Mouse (Mus musculus) MEL (cell line): ENCODE results near the gene 6820408C15Rik. TPM values are rescaled to one million over a fixed set of nuclear protein-coding genes. Genes with fewer than 3 reads are reported as not detected.

Source experiments
- DNase-seq: peaks from one replicate; pipeline ENCODE4 v3.0.0; 2011; ENCODE audit warnings: low read depth, low spot score
- H3K27ac ChIP-seq: 2 replicates; pipeline ENCODE4 v1.5.1; 2012; ENCODE audit warnings: low read depth, mild to moderate bottlenecking, control low read depth, low read length, moderate library complexity; ENCODE audit not compliant: control insufficient read depth
- H3K27me3 ChIP-seq, 2 experiments: fragments of 150-350 bp in 1 of 2; sonication (generic) in 1 of 2; 2 replicates each; pipeline ENCODE4 v1.6.1; 2012; ENCODE audit warnings: low read length in 2 of 2, mild to moderate bottlenecking in 2 of 2, improper control_type of control experiment in 1 of 2, moderate library complexity in 1 of 2; ENCODE audit not compliant: insufficient read depth in 2 of 2, control insufficient read depth in 1 of 2
- H3K36me3 ChIP-seq, 2 experiments: 2 replicates each; pipeline ENCODE4 v1.6.1; 2012 to 2014; ENCODE audit warnings: low read length in 2 of 2, improper control_type of control experiment in 1 of 2, inconsistent platforms in 1 of 2, mild to moderate bottlenecking in 1 of 2; ENCODE audit not compliant: insufficient read depth in 2 of 2, control insufficient read depth in 1 of 2
- H3K4me1 ChIP-seq, 2 experiments: fragments of 150-350 bp in 1 of 2; sonication (generic) in 1 of 2; 2 replicates each; pipeline ENCODE4 v1.6.1; 2012; ENCODE audit warnings: low read length in 2 of 2, improper control_type of control experiment in 1 of 2, mild to moderate bottlenecking in 1 of 2; ENCODE audit not compliant: insufficient read depth in 2 of 2, control insufficient read depth in 1 of 2
- H3K4me3 ChIP-seq, 2 experiments: fragments of 150-350 bp in 1 of 2; sonication (generic) in 1 of 2; 2 replicates each; pipeline ENCODE4 v1.5.1; 2012; ENCODE audit warnings: low read depth in 2 of 2, low read length in 2 of 2, mild to moderate bottlenecking in 2 of 2, moderate library complexity in 2 of 2, control low read depth in 1 of 2, improper control_type of control experiment in 1 of 2; ENCODE audit not compliant: control insufficient read depth in 1 of 2, insufficient read depth in 1 of 2
- H3K79me2 ChIP-seq: 2 replicates; pipeline ENCODE4 v1.6.1; 2012; ENCODE audit warnings: mild to moderate bottlenecking, low read length, moderate library complexity; ENCODE audit not compliant: control insufficient read depth, poor library complexity, insufficient read depth
- H3K9ac ChIP-seq: 2 replicates; pipeline ENCODE4 v1.6.1; 2012; ENCODE audit warnings: low read depth, mild to moderate bottlenecking, control low read depth, low read length, moderate library complexity; ENCODE audit not compliant: control insufficient read depth, poor library complexity, severe bottlenecking
- H3K9me3 ChIP-seq: fragments of 150-350 bp; sonication (generic); replicated peaks from 2 replicates; pipeline ENCODE4 v1.6.1; 2012; ENCODE audit warnings: mild to moderate bottlenecking, low read length, improper control_type of control experiment, moderate library complexity; ENCODE audit not compliant: insufficient read depth
- BHLHE40 ChIP-seq: IDR thresholded peaks from 2 replicates; pipeline ENCODE4 v1.6.1; 2012; ENCODE audit warnings: low read depth, mild to moderate bottlenecking, inconsistent platforms, low read length, improper control_type of control experiment, borderline replicate concordance
- CTCF ChIP-seq, 3 experiments: IDR thresholded peaks in 2 of 3; conservative IDR thresholded peaks in 1 of 3; 2 replicates each; pipeline ENCODE4 v1.5.1; 2011 to 2012; ENCODE audit warnings: low read length in 3 of 3, low read depth in 2 of 3, mild to moderate bottlenecking in 2 of 3, improper control_type of control experiment in 1 of 3, inconsistent platforms in 1 of 3, mixed read lengths in 1 of 3, moderate library complexity in 1 of 3; ENCODE audit not compliant: control insufficient read depth in 1 of 3, insufficient read depth in 1 of 3, poor library complexity in 1 of 3, severe bottlenecking in 1 of 3
- ELF1 ChIP-seq: IDR thresholded peaks from 2 replicates; pipeline ENCODE4 v1.6.1; 2014; ENCODE audit warnings: low read depth, mild to moderate bottlenecking, inconsistent platforms, low read length, improper control_type of control experiment, moderate library complexity
- EP300 ChIP-seq, 2 experiments: IDR thresholded peaks; 2 replicates each; pipeline ENCODE4 v1.6.1; 2011; ENCODE audit warnings: improper control_type of control experiment in 2 of 2, low read length in 2 of 2, low read depth in 1 of 2, mild to moderate bottlenecking in 1 of 2
- HCFC1 ChIP-seq: IDR thresholded peaks from 2 replicates; pipeline ENCODE4 v1.6.1; 2012; ENCODE audit warnings: low read depth, mild to moderate bottlenecking, inconsistent platforms, low read length, improper control_type of control experiment, moderate library complexity
- KAT2A ChIP-seq: conservative IDR thresholded peaks from 2 replicates; pipeline ENCODE4 v1.6.1; 2012; ENCODE audit warnings: low read depth, low read length, improper control_type of control experiment, inconsistent platforms
- MAX ChIP-seq: IDR thresholded peaks from 2 replicates; pipeline ENCODE4 v1.6.1; 2011; ENCODE audit warnings: low read length, improper control_type of control experiment
- MEF2A ChIP-seq: IDR thresholded peaks from 2 replicates; pipeline ENCODE4 v1.6.1; 2014; ENCODE audit warnings: low read depth, mild to moderate bottlenecking, inconsistent platforms, low read length, improper control_type of control experiment; ENCODE audit not compliant: poor library complexity, insufficient replicate concordance, severe bottlenecking; ENCODE audit errors: extremely low read depth
- MYC ChIP-seq: IDR thresholded peaks from 2 replicates; pipeline ENCODE4 v1.6.1; 2011; ENCODE audit warnings: low read depth, mild to moderate bottlenecking, low read length, improper control_type of control experiment, moderate library complexity
- NELFE ChIP-seq: IDR thresholded peaks from 2 replicates; pipeline ENCODE4 v1.6.1; 2011; ENCODE audit warnings: low read depth, low read length, improper control_type of control experiment
- NRF1 ChIP-seq: IDR thresholded peaks from 2 replicates; pipeline ENCODE4 v1.6.1; 2014; ENCODE audit warnings: low read depth, mild to moderate bottlenecking, inconsistent platforms, low read length, improper control_type of control experiment, moderate library complexity; ENCODE audit not compliant: poor library complexity, insufficient read depth, severe bottlenecking
- POLR2A ChIP-seq, 2 experiments: IDR thresholded peaks; 2 replicates each; pipeline ENCODE4 v1.6.1; 2011 to 2012; ENCODE audit warnings: low read length in 2 of 2, mild to moderate bottlenecking in 2 of 2, control low read depth in 1 of 2, improper control_type of control experiment in 1 of 2, low read depth in 1 of 2, moderate library complexity in 1 of 2; ENCODE audit not compliant: control insufficient read depth in 1 of 2, insufficient read depth in 1 of 2, poor library complexity in 1 of 2
- POLR2AphosphoS5 ChIP-seq: IDR thresholded peaks from 2 replicates; pipeline ENCODE4 v1.6.1; 2012; ENCODE audit warnings: low read depth, borderline replicate concordance, mild to moderate bottlenecking, inconsistent platforms, low read length, moderate library complexity, mixed read lengths
- SIN3A ChIP-seq: IDR thresholded peaks from 2 replicates; pipeline ENCODE4 v1.6.1; 2012; ENCODE audit warnings: low read length, improper control_type of control experiment, inconsistent platforms
- SMC3 ChIP-seq: IDR thresholded peaks from 2 replicates; pipeline ENCODE4 v1.6.1; 2011; ENCODE audit warnings: low read depth, low read length, improper control_type of control experiment
- TCF12 ChIP-seq: IDR thresholded peaks from 2 replicates; pipeline ENCODE4 v1.6.1; 2014; ENCODE audit warnings: low read depth, mild to moderate bottlenecking, inconsistent platforms, low read length, improper control_type of control experiment, moderate library complexity
- UBTF ChIP-seq: IDR thresholded peaks from 2 replicates; pipeline ENCODE4 v1.6.1; 2012; ENCODE audit warnings: low read depth, mild to moderate bottlenecking, inconsistent platforms, low read length, improper control_type of control experiment, moderate library complexity, borderline replicate concordance; ENCODE audit not compliant: insufficient read depth
- USF2 ChIP-seq, 2 experiments: IDR thresholded peaks; 2 replicates each; pipeline ENCODE4 v1.6.1; 2011 to 2012; ENCODE audit warnings: improper control_type of control experiment in 2 of 2, low read length in 2 of 2, borderline replicate concordance in 1 of 2, inconsistent platforms in 1 of 2, low read depth in 1 of 2, mild to moderate bottlenecking in 1 of 2; ENCODE audit not compliant: insufficient read depth in 1 of 2
- ZC3H11A ChIP-seq: IDR thresholded peaks from 2 replicates; pipeline ENCODE4 v1.6.1; 2012; ENCODE audit warnings: low read depth, mild to moderate bottlenecking, inconsistent platforms, low read length, improper control_type of control experiment
- polyA plus RNA-seq, 2 experiments: library from polyadenylated mRNA; stranded (reverse) in 1 of 2; unstranded in 1 of 2; fragments of >175 nt in 1 of 2; fragments of >200 nt in 1 of 2; gene quantifications; 2 replicates each; pipeline versions ENCODE4 v1.2.1 to v1.2.4; 2012; ENCODE audit warnings: low replicate concordance in 2 of 2, low read depth in 1 of 2; ENCODE audit not compliant: insufficient read length in 2 of 2, insufficient read depth in 1 of 2, missing spikeins in 1 of 2
- total RNA-seq: library from RNA; depleted of rRNA; stranded (reverse); fragments of 300-350 nt; gene quantifications from 2 replicates; pipeline ENCODE4 v1.2.3, GENCODE M21; 2012

Gene 6820408C15Rik
- total and polyA plus RNA-seq, 3 experiments, result 0.08 to 0.31 TPM; not detected in 1

GRCm38 (mm10) chr2:152439833-152440232 lies 24.4 kb downstream of the 6820408C15Rik start:
- TF ChIP-seq MEF2A (no peak), POLR2A (IDR thresholded peaks at IDR 0.05; ENCODE audit: control insufficient read depth in 1 of 2, insufficient read depth in 1 of 2, low read depth in 1 of 2, low read length in 2 of 2, poor library complexity in 1 of 2) (no peak), KAT2A (no peak), MYC (no peak), BHLHE40 (no peak), SMC3 (no peak), HCFC1 (no peak), NELFE (no peak)
- H3K27me3 ChIP-seq, result no peaks in the 10 kb centered on the region; a peak in 1 of 4 replicates

GRCm38 (mm10) chr2:152442322-152442721 lies 26.9 kb downstream of the 6820408C15Rik start:
- Histone ChIP-seq H3K27me3 (no peaks in the 10 kb centered on the region), H3K4me3 (no peak overlapping the region), H3K27ac (no peak overlapping the region), H3K9ac (no peak overlapping the region), H3K79me2 (no peaks in the 10 kb centered on the region), H3K9me3 (no peaks in the 10 kb centered on the region), H3K4me1 (peaks cover 1 to 18% of the 10 kb centered on the region in 2 experiments; a peak in 3 of 4 replicates), H3K36me3 (peaks cover 0 to 6% of the 10 kb centered on the region in 2 experiments; a peak in 2 of 4 replicates)
- DNase-seq, result no peak
- no peak for TF ChIP-seq KAT2A
- TF ChIP-seq UBTF, result no peak
- TF ChIP-seq SIN3A, result no peak
- TF ChIP-seq CTCF (IDR thresholded peaks at IDR 0.05 in 2 of 3, conservative IDR thresholded peaks at IDR 0.05 in 1 of 3; ENCODE audit: control insufficient read depth in 1 of 3, insufficient read depth in 1 of 3, low read depth in 2 of 3, low read length in 3 of 3, poor library complexity in 1 of 3, severe bottlenecking in 1 of 3), result no peak
- TF ChIP-seq MEF2A, result no peak
- TF ChIP-seq SMC3, result no peak
- no peak for TF ChIP-seq BHLHE40
- TF ChIP-seq POLR2AphosphoS5, result no peak

More at GRCm38 (mm10) chr2:152439833-152440232, 24.4 kb downstream of the 6820408C15Rik start:
- H3K4me1 ChIP-seq, result peaks cover 6 to 12% of the 10 kb centered on the region in 2 experiments; a peak in 2 of 4 replicates
- peaks cover 0 to 2% of the 10 kb centered on the region in 2 experiments; a peak in 2 of 4 replicates for H3K36me3 ChIP-seq
- H3K9me3 ChIP-seq, result no peaks in the 10 kb centered on the region
- no peak overlapping the region for H3K4me3 ChIP-seq
- DNase-seq, result no peak
- H3K27ac ChIP-seq, result no peak overlapping the region
- no peaks in the 10 kb centered on the region for H3K79me2 ChIP-seq
- H3K9ac ChIP-seq, result no peak overlapping the region

- Histone ChIP-seq H3K27ac (no peak overlapping the region), H3K4me1 (peaks cover 2 to 14% of the 10 kb centered on the region in 2 experiments; a peak in 3 of 4 replicates), H3K36me3 (peaks cover 0 to 6% of the 10 kb centered on the region in 2 experiments; a peak in 2 of 4 replicates), H3K79me2 (no peaks in the 10 kb centered on the region), H3K4me3 (no peak overlapping the region), H3K9ac (no peak overlapping the region), H3K9me3 (no peaks in the 10 kb centered on the region), H3K27me3 (no peaks in the 10 kb centered on the region)
- no peak for DNase-seq
- TF ChIP-seq TCF12 (no peak), ELF1 (no peak), USF2 (IDR thresholded peaks at IDR 0.05; ENCODE audit: borderline replicate concordance in 1 of 2, insufficient read depth in 1 of 2, low read depth in 1 of 2, low read length in 2 of 2) (no peak), ZC3H11A (no peak), EP300 (IDR thresholded peaks at IDR 0.05; ENCODE audit: low read depth in 1 of 2, low read length in 2 of 2) (no peak), NRF1 (no peak), MAX (no peak)
Measured at GRCm38 (mm10) chr2:152443281-152443680, 27.9 kb downstream of the 6820408C15Rik start.
